Mouse (Mus musculus) neural tube, embryonic 14.5 days (tissue): ENCODE results near the gene Agpat3. TPM values are rescaled to one million over a fixed set of nuclear protein-coding genes. Genes with fewer than 3 reads are reported as not detected.

Source experiments
- microRNA-seq: library from miRNA; unstranded; fragments of <30 nt; microRNA quantifications from one replicate; pipeline ENCODE4, GENCODE M21; 2016
- polyA plus RNA-seq: library from polyadenylated mRNA; unstranded; fragments of >200 nt; fragmentation: Nextera tagmentation; extraction: Ambion mirVana; gene quantifications from 2 replicates; pipeline ENCODE4 v1.2.1, GENCODE M21; 2014

Agpat3 gene
- polyA plus RNA-seq, 1 experiment from 2014 or later, result 89.5 TPM

Small RNA genes lying within 50 kb of the gene (microRNA-seq; reads per million reads assigned to microRNA genes)
- gene Mir7659, result not detected

Other genes starting within 250 kb of the Agpat3 start
- 14.6 and 16.0 TPM in 2 replicates for gene D10Jhu81e, start 182.7 kb downstream of the Agpat3 start, polyA plus RNA-seq
- 12.7 and 15.7 TPM in 2 replicates for gene Pwp2, start 167.3 kb downstream of the Agpat3 start, polyA plus RNA-seq
- 28.4 and 43.2 TPM in 2 replicates for gene Trappc10, start 107.8 kb downstream of the Agpat3 start, polyA plus RNA-seq
- gene Rrp1, start 60.6 kb upstream of the Agpat3 start, polyA plus RNA-seq, result 312 and 336 TPM in 2 replicates
- 96.7 and 110 TPM in 2 replicates for gene Cstb, start 73.2 kb upstream of the Agpat3 start, polyA plus RNA-seq
- gene Pdxk, start 112.5 kb upstream of the Agpat3 start, polyA plus RNA-seq, result 22.8 and 36.1 TPM in 2 replicates
- gene Olfr1358, start 164.9 kb upstream of the Agpat3 start, polyA plus RNA-seq, result not detected in 2 replicates
- gene Ilvbl, start 221.9 kb upstream of the Agpat3 start, polyA plus RNA-seq, result 42.7 and 46.3 TPM in 2 replicates
- gene Syde1, start 239.5 kb upstream of the Agpat3 start, polyA plus RNA-seq, result 2.3 and 4.3 TPM in 2 replicates